Mouse (Mus musculus) forebrain, embryonic 16.5 days (tissue): Measurements from ENCODE around the gene Eif4g2. TPM values are rescaled to one million over a fixed set of nuclear protein-coding genes. Genes with fewer than 3 reads are reported as not detected.
A peak's percentile ranks its signal among the peaks of the same experiment; 100 is the strongest.

Experiments
- ATAC-seq: fragments of 200-750 bp; cut with Nextera tagmentation; 2 replicates; pipeline ENCODE4 v1.8.0; 2017; ENCODE audit warnings: mild to moderate bottlenecking, moderate library complexity
- H3K27ac ChIP-seq: fragments of 300-500 bp; sonication (generic); 2 replicates; pipeline ENCODE4 v1.5.1; 2014; ENCODE audit warnings: low read length, control low read depth
- H3K27me3 ChIP-seq: fragments of 300-500 bp; sonication (generic); replicated peaks from 2 replicates; pipeline ENCODE4 v1.6.1; 2014; ENCODE audit warnings: low read length; ENCODE audit not compliant: control insufficient read depth, insufficient read depth
- H3K36me3 ChIP-seq: fragments of 300-500 bp; sonication (generic); 2 replicates; pipeline ENCODE4 v1.6.1; 2014; ENCODE audit not compliant: control insufficient read depth, insufficient read depth
- H3K4me1 ChIP-seq: fragments of 300-500 bp; sonication (generic); replicated peaks from 2 replicates; pipeline ENCODE4 v1.6.1; 2014; ENCODE audit warnings: low read length; ENCODE audit not compliant: control insufficient read depth, insufficient read depth
- H3K4me2 ChIP-seq: fragments of 300-500 bp; sonication (generic); 2 replicates; pipeline ENCODE4 v1.6.1; 2014; ENCODE audit warnings: mild to moderate bottlenecking, low read length, control low read depth
- H3K4me3 ChIP-seq: fragments of 300-500 bp; sonication (generic); replicated peaks from 2 replicates; pipeline ENCODE4 v1.5.1; 2014; ENCODE audit warnings: mild to moderate bottlenecking, low read length, control low read depth
- H3K9ac ChIP-seq: fragments of 300-500 bp; sonication (generic); replicated peaks from 2 replicates; pipeline ENCODE4 v1.6.1; 2014; ENCODE audit warnings: low read depth, low read length, control low read depth
- H3K9me3 ChIP-seq: fragments of 300-500 bp; sonication (generic); 2 replicates; pipeline ENCODE4 v1.6.1; 2016; ENCODE audit warnings: low read length; ENCODE audit not compliant: control insufficient read depth
- WGBS: fragments of 180-500 bp; shearing (Covaris S2); extraction: QIAGEN DNeasy Blood & Tissue Kit; methylation state at CpG from one replicate; pipeline ENCODE4 v1.1.7; 2014; 5-methylcytosine and 5-hydroxymethylcytosine counted together
- polyA plus RNA-seq: library from polyadenylated mRNA; unstranded; fragments of >200 nt; fragmentation: Nextera tagmentation; extraction: Ambion mirVana; gene quantifications from 2 replicates; pipeline ENCODE4 v1.2.1, GENCODE M21; 2015

Eif4g2 gene
- polyA plus RNA-seq, 1 experiment from 2014 or later: 1,250 TPM

- Histone ChIP-seq H3K27me3 (no peaks in the 10 kb centered on the region), H3K27ac (no peak overlapping the region), H3K4me2 (no peak overlapping the region), H3K9ac (no peak overlapping the region), H3K4me1 (no peaks in the 10 kb centered on the region), H3K36me3 (0 out of 2 replicates have a peak, but pooled peaks cover 3% of the 10 kb centered on the region), H3K9me3 (no peaks in the 10 kb centered on the region), H3K4me3 (no peak overlapping the region)
- WGBS: 94% methylated on average over 2 of the region's 2 CpGs
- no peak for ATAC-seq
These were observed 26.3 kb upstream of the Eif4g2 start for GRCm38 (mm10) chr7:111109161-111109560.

GRCm38 (mm10) chr7:111098196-111098595, 15.4 kb upstream of the Eif4g2 start:
- Histone ChIP-seq H3K27me3 (no peaks in the 10 kb centered on the region), H3K9me3 (no peaks in the 10 kb centered on the region), H3K9ac (no peak overlapping the region), H3K36me3 (no peaks in the 10 kb centered on the region), H3K4me2 (no peak overlapping the region), H3K4me1 (no peaks in the 10 kb centered on the region), H3K27ac (no peak overlapping the region), H3K4me3 (no peak overlapping the region)
- WGBS: 100% methylated on average over 1 of the region's 1 CpGs
- ATAC-seq: no peak

GRCm38 (mm10) chr7:111095169-111095568, 12.3 kb upstream of the Eif4g2 start:
- Histone ChIP-seq H3K4me1 (no peaks in the 10 kb centered on the region), H3K9me3 (no peaks in the 10 kb centered on the region), H3K4me2 (no peak overlapping the region), H3K9ac (no peak overlapping the region), H3K27me3 (no peaks in the 10 kb centered on the region), H3K36me3 (no peaks in the 10 kb centered on the region), H3K4me3 (no peak overlapping the region), H3K27ac (no peak overlapping the region)
- WGBS: 90% methylated on average over 2 of the region's 2 CpGs
- ATAC-seq: no peak

- Histone ChIP-seq H3K4me2 (no peak overlapping the region), H3K4me1 (peaks cover 9% of the 10 kb centered on the region), H3K4me3 (no peak overlapping the region), H3K36me3 (peaks cover 7% of the 10 kb centered on the region), H3K27ac (no peak overlapping the region), H3K27me3 (no peaks in the 10 kb centered on the region), H3K9me3 (no peaks in the 10 kb centered on the region), H3K9ac (no peak overlapping the region)
- no peak for ATAC-seq
These were observed 2.3 kb upstream of the Eif4g2 start for GRCm38 (mm10) chr7:111085153-111085552.

GRCm38 (mm10) chr7:111084443-111084842, 1.6 kb upstream of the Eif4g2 start:
- Histone ChIP-seq H3K36me3 (peaks cover 14% of the 10 kb centered on the region), H3K4me3 (no peak overlapping the region), H3K4me2 (no peak overlapping the region), H3K27me3 (no peaks in the 10 kb centered on the region), H3K27ac (no peak overlapping the region), H3K9me3 (no peaks in the 10 kb centered on the region), H3K9ac (no peak overlapping the region), H3K4me1 (peaks cover 14% of the 10 kb centered on the region)
- 54% methylated on average over 2 of the region's 2 CpGs for WGBS
- no peak for ATAC-seq

- H3K9ac ChIP-seq: peak overlapping the region; percentile 95
- WGBS: 10% methylated on average over 4 of the region's 4 CpGs
- peaks cover 20% of the 10 kb centered on the region for H3K36me3 ChIP-seq
- peak overlapping the region; percentile 53 for H3K4me2 ChIP-seq
- H3K4me1 ChIP-seq: peaks cover 19% of the 10 kb centered on the region
- H3K4me3 ChIP-seq: peak overlapping the region; percentile 88
- no peaks in the 10 kb centered on the region for H3K27me3 ChIP-seq
- H3K9me3 ChIP-seq: no peaks in the 10 kb centered on the region
- H3K27ac ChIP-seq: peak overlapping the region; percentile 100
- ATAC-seq: no peak
These were observed 897 bp upstream of the Eif4g2 start for GRCm38 (mm10) chr7:111083733-111084120.

GRCm38 (mm10) chr7:111082043-111082821, 598 bp downstream of the Eif4g2 start:
- Histone ChIP-seq H3K4me2 (peak overlapping the region; percentile 68; the same call in 1 of the 2 replicates), H3K4me3 (peak overlapping the region; percentile 88), H3K4me1 (peaks cover 20% of the 10 kb centered on the region), H3K27me3 (no peaks in the 10 kb centered on the region), H3K9ac (peak overlapping the region; percentile 100), H3K36me3 (peaks cover 32% of the 10 kb centered on the region), H3K27ac (peak overlapping the region; percentile 100), H3K9me3 (no peaks in the 10 kb centered on the region)
- ATAC-seq: peak; percentile 63
- under 1% methylated on average over 81 of the region's 83 CpGs for WGBS

GRCm38 (mm10) chr7:111080876-111081275, 2.0 kb downstream of the Eif4g2 start:
- H3K9me3 ChIP-seq: no peaks in the 10 kb centered on the region
- no peak for ATAC-seq
- H3K4me1 ChIP-seq: peaks cover 20% of the 10 kb centered on the region
- H3K36me3 ChIP-seq: peaks cover 46% of the 10 kb centered on the region
- peak overlapping the region; percentile 68 for H3K4me2 ChIP-seq
- H3K4me3 ChIP-seq: peak overlapping the region; percentile 88
- WGBS: 87% methylated on average over 3 of the region's 3 CpGs
- no peak overlapping the region for H3K27ac ChIP-seq
- no peaks in the 10 kb centered on the region for H3K27me3 ChIP-seq
- H3K9ac ChIP-seq: no peak overlapping the region

- Histone ChIP-seq H3K9me3 (no peaks in the 10 kb centered on the region), H3K4me3 (no peak overlapping the region), H3K36me3 (peaks cover 50% of the 10 kb centered on the region), H3K9ac (no peak overlapping the region), H3K27me3 (no peaks in the 10 kb centered on the region), H3K4me1 (peaks cover 20% of the 10 kb centered on the region), H3K27ac (no peak overlapping the region), H3K4me2 (peak overlapping the region; percentile 68)
- WGBS: 83% methylated on average over 8 of the region's 8 CpGs
- no peak for ATAC-seq
These were observed 2.8 kb downstream of the Eif4g2 start for GRCm38 (mm10) chr7:111080026-111080425.
